Mouse (Mus musculus) midbrain, postnatal 0 days (tissue): Measurements from ENCODE around the gene Gm28845. TPM values are rescaled to one million over a fixed set of nuclear protein-coding genes. Genes with fewer than 3 reads are reported as not detected.
A peak's percentile ranks its signal among the peaks of the same experiment; 100 is the strongest.

Experiments used
- ATAC-seq: fragments of 200-750 bp; cut with Nextera tagmentation; 2 replicates; pipeline ENCODE4 v1.8.0; 2017; ENCODE audit warnings: moderate number of reproducible peaks, mild to moderate bottlenecking, moderate TSS enrichment, moderate library complexity; ENCODE audit not compliant: low FRiP score
- DNase-seq: peaks from one replicate; pipeline ENCODE4 v3.0.0-alpha.2; 2015; ENCODE audit warnings: low spot score
- H3K27ac ChIP-seq: fragments of 300-500 bp; sonication (generic); 2 replicates; pipeline ENCODE4 v1.5.1; 2014; ENCODE audit warnings: low read depth, mild to moderate bottlenecking, low read length, mixed read lengths
- H3K27me3 ChIP-seq: fragments of 300-500 bp; sonication (generic); 2 replicates; pipeline ENCODE4 v1.6.1; 2014; ENCODE audit warnings: low read length, control low read depth, mixed read lengths; ENCODE audit not compliant: insufficient read depth
- H3K36me3 ChIP-seq: fragments of 300-500 bp; sonication (generic); 2 replicates; pipeline ENCODE4 v1.6.1; 2014; ENCODE audit warnings: low read length, control low read depth, mixed read lengths; ENCODE audit not compliant: insufficient read depth
- H3K4me1 ChIP-seq: fragments of 300-500 bp; sonication (generic); 2 replicates; pipeline ENCODE4 v1.6.1; 2014; ENCODE audit warnings: mild to moderate bottlenecking, control low read depth, antibody characterized with exemption, low read length, mixed read lengths; ENCODE audit not compliant: insufficient read depth
- H3K4me2 ChIP-seq: fragments of 300-500 bp; sonication (generic); 2 replicates; pipeline ENCODE4 v1.6.1; 2014; ENCODE audit warnings: low read depth, mild to moderate bottlenecking, low read length, mixed read lengths; ENCODE audit not compliant: poor library complexity, severe bottlenecking
- H3K4me3 ChIP-seq: fragments of 300-500 bp; sonication (generic); 2 replicates; pipeline ENCODE4 v1.5.1; 2014; ENCODE audit warnings: low read depth, mild to moderate bottlenecking, low read length, moderate library complexity
- H3K9ac ChIP-seq: fragments of 300-500 bp; sonication (generic); replicated peaks from 2 replicates; pipeline ENCODE4 v1.6.1; 2014; ENCODE audit warnings: mild to moderate bottlenecking, low read length, moderate library complexity, mixed read lengths; ENCODE audit not compliant: poor library complexity, severe bottlenecking
- H3K9me3 ChIP-seq: fragments of 300-500 bp; sonication (generic); 2 replicates; pipeline ENCODE4 v1.6.1; 2016; ENCODE audit warnings: low read length, control low read depth
- CTCF ChIP-seq: IDR thresholded peaks from 2 replicates; pipeline ENCODE4 v1.5.1; 2016; ENCODE audit warnings: antibody characterized with exemption, mild to moderate bottlenecking
- WGBS: fragments of 180-500 bp; shearing (Covaris S2); extraction: QIAGEN DNeasy Blood & Tissue Kit; methylation state at CpG from one replicate; pipeline ENCODE4 v1.1.7; 2014; 5-methylcytosine and 5-hydroxymethylcytosine counted together
- polyA plus RNA-seq: library from polyadenylated mRNA; unstranded; fragments of >200 nt; fragmentation: Nextera tagmentation; extraction: Ambion mirVana; gene quantifications from 2 replicates; pipeline ENCODE4 v1.2.1, GENCODE M21; 2015
- total RNA-seq: library from RNA; depleted of rRNA; stranded (reverse); fragments of >200 nt; gene quantifications from 2 replicates; pipeline ENCODE4 v1.2.3, GENCODE M21; 2014

The Gm28845 gene
- total and polyA plus RNA-seq, 2 experiments from 2014 or later, result 1.2 to 1.3 TPM

GRCm38 (mm10) chr1:65096953-65097352, 22.4 kb downstream of the Gm28845 start:
- TF ChIP-seq CTCF, result no peak
- H3K27ac ChIP-seq, result no peak overlapping the region
- H3K4me3 ChIP-seq, result no peak overlapping the region
- DNase-seq (no peak), ATAC-seq (no peak)
- no peak overlapping the region for H3K9ac ChIP-seq
- H3K27me3 ChIP-seq, result no peaks in the 10 kb centered on the region
- H3K36me3 ChIP-seq, result no peaks in the 10 kb centered on the region
- WGBS, result 85% methylated on average over 3 of the region's 3 CpGs
- no peaks in the 10 kb centered on the region for H3K9me3 ChIP-seq
- H3K4me1 ChIP-seq, result no peaks in the 10 kb centered on the region
- no peak overlapping the region for H3K4me2 ChIP-seq

GRCm38 (mm10) chr1:65091566-65091965, 27.8 kb downstream of the Gm28845 start:
- no peaks in the 10 kb centered on the region for H3K27me3 ChIP-seq
- DNase-seq, result no peak
- H3K4me3 ChIP-seq, result no peak overlapping the region
- no peak overlapping the region for H3K27ac ChIP-seq
- H3K9me3 ChIP-seq, result no peaks in the 10 kb centered on the region
- no peak overlapping the region for H3K4me2 ChIP-seq
- TF ChIP-seq CTCF, result no peak
- WGBS, result 91% methylated on average over 3 of the region's 3 CpGs
- H3K4me1 ChIP-seq, result no peaks in the 10 kb centered on the region
- ATAC-seq, result no peak
- no peaks in the 10 kb centered on the region for H3K36me3 ChIP-seq
- no peak overlapping the region for H3K9ac ChIP-seq

- H3K9me3 ChIP-seq, result no peaks in the 10 kb centered on the region
- WGBS, result 84% methylated on average over 2 of the region's 2 CpGs
- H3K27me3 ChIP-seq, result no peaks in the 10 kb centered on the region
- TF ChIP-seq CTCF, result no peak
- no peak overlapping the region for H3K27ac ChIP-seq
- H3K4me2 ChIP-seq, result no peak overlapping the region
- H3K4me1 ChIP-seq, result no peaks in the 10 kb centered on the region
- DNase-seq (no peak), ATAC-seq (no peak)
- no peak overlapping the region for H3K9ac ChIP-seq
- H3K4me3 ChIP-seq, result no peak overlapping the region
- no peaks in the 10 kb centered on the region for H3K36me3 ChIP-seq
Observed at GRCm38 (mm10) chr1:65090370-65090769, 29.0 kb downstream of the Gm28845 start.

- Histone ChIP-seq H3K9ac (no peak overlapping the region), H3K27me3 (no peaks in the 10 kb centered on the region), H3K4me1 (no peaks in the 10 kb centered on the region), H3K9me3 (no peaks in the 10 kb centered on the region), H3K27ac (no peak overlapping the region), H3K4me3 (no peak overlapping the region), H3K36me3 (no peaks in the 10 kb centered on the region), H3K4me2 (no peak overlapping the region)
- no peak for TF ChIP-seq CTCF
- WGBS, result 83% methylated on average over 6 of the region's 6 CpGs
- no peak for ATAC-seq
- DNase-seq, result no peak
Observed at GRCm38 (mm10) chr1:65088567-65089356, 30.6 kb downstream of the Gm28845 start.

- H3K36me3 ChIP-seq, result no peaks in the 10 kb centered on the region
- WGBS, result 32% methylated on average over 7 of the region's 7 CpGs
- no peak within 1 kb of the TSS for H3K4me3 ChIP-seq
- H3K9ac ChIP-seq, result no peak within 1 kb of the TSS
- ATAC-seq (no peak), DNase-seq (no peak)
- no peaks in the 10 kb centered on the region for H3K27me3 ChIP-seq
- no peaks in the 10 kb centered on the region for H3K4me1 ChIP-seq
- TF ChIP-seq CTCF, result no peak
- H3K9me3 ChIP-seq, result no peaks in the 10 kb centered on the region
- H3K27ac ChIP-seq, result no peak within 1 kb of the TSS
- no peak within 1 kb of the TSS for H3K4me2 ChIP-seq
Observed at GRCm38 (mm10) chr1:65082188-65082587, 37.2 kb downstream of the Gm28845 start, which contains the start of gene Crygb. Crygb (minus strand) TSS chr1:65082288.

GRCm38 (mm10) chr1:65075607-65076006, 43.8 kb downstream of the Gm28845 start:
- peak; percentile 68 for TF ChIP-seq CTCF
- no peak for ATAC-seq
- no peaks in the 10 kb centered on the region for H3K36me3 ChIP-seq

More at GRCm38 (mm10) chr1:65075607-65076006, 43.8 kb downstream of the Gm28845 start:
- WGBS, result 16% methylated on average over 5 of the region's 5 CpGs
- DNase-seq, result peak; percentile 22
- no peak overlapping the region for H3K4me3 ChIP-seq
- H3K9ac ChIP-seq, result no peak overlapping the region
- no peaks in the 10 kb centered on the region for H3K27me3 ChIP-seq
- H3K27ac ChIP-seq, result no peak overlapping the region
- no peaks in the 10 kb centered on the region for H3K9me3 ChIP-seq
- H3K4me1 ChIP-seq, result no peaks in the 10 kb centered on the region
- no peak overlapping the region for H3K4me2 ChIP-seq
